Mouse (Mus musculus): ENCODE data around the gene Olfr9.
"Not testable (repeated sequence)": the region's sequence is repeated elsewhere in the genome, so short reads cannot be mapped to it uniquely, and the experiment has no call there.

Gene Olfr9

GRCm38 (mm10) chr10:128989131-128989530, at the start of gene Olfr9:
Gene Olfr9 (plus strand): TSS chr10:128989431.
- DNase-seq (ENCODE audit: low read depth, low spot score): not testable (repeated sequence)

- no peak for DNase-seq (ENCODE audit: low read depth, low spot score)
Observed at GRCm38 (mm10) chr10:128940475-128941061, 48.7 kb upstream of the Olfr9 start.

DNA sequence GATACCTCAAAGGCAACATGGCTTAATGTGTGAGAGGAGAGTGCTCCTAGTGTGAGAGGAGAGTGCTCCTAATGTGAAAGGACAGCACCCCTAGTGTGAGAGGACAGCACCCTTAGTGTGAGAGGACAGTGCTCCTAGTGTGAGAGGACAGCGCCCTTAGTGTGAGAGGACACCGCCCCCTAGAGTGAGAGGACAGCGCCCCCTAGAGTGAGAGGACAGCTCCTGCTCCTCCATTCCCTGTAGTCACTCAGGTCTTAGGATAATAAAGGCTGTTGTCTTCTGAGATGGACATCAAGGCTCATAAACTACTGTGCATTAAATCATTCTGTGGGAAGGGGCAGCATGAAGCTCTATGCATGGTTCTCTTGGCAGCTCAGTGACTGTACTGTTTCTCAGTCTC, 43.6 kb upstream of the Olfr9 start:
- DNase-seq (ENCODE audit: low read depth, low spot score): peak; percentile 23

- DNase-seq (ENCODE audit: low read depth, low spot score): peak; percentile 71
Observed at GRCm38 (mm10) chr10:128947496-128947895, 41.7 kb upstream of the Olfr9 start.

DNA sequence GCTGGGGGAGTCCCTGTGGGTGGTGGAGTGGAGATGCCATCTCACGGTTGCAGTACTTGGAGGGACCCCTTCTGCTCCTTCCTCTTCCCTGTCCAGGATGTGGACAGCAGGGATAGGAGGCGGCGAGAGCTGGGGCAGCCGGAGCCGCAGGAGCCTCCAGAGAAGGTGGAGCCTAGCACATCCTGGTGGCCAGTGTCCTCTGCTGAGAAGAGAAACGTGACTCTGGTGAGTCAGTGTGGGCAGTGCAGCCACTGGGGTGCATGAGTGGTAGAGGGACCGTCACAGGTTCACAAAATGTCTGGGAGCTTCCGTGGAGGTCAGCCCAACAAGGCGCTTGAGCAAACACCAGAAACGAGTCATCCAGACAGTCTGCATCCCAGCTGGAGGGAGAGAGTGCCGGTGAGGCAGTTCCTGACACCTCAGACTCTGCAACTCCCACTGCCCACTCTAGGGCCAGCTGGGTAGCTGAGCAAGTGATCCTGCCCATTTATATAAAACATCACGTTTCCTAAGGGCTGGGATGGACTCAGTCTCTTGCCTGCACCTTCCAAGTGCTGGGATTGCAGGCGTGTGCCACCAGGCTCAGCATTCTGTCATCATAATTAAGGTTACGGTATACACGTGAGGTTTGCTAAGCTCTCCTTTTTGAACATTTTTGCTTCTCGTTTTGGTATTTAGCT, 38.9 kb upstream of the Olfr9 start:
- DNase-seq (ENCODE audit: low read depth, low spot score): no peak

- no peak for DNase-seq (ENCODE audit: low read depth, low spot score)
Observed at GRCm38 (mm10) chr10:128958340-128958739, 30.9 kb upstream of the Olfr9 start.

- DNase-seq (ENCODE audit: low read depth, low spot score): no peak
Observed at GRCm38 (mm10) chr10:128960142-128960541, 29.1 kb upstream of the Olfr9 start.

GRCm38 (mm10) chr10:128960590-128961584, 28.3 kb upstream of the Olfr9 start, which contains the start of gene Mettl7b:
Gene Mettl7b (minus strand): TSS chr10:128960988.
- DNase-seq (ENCODE audit: low read depth, low spot score): no peak

DNA sequence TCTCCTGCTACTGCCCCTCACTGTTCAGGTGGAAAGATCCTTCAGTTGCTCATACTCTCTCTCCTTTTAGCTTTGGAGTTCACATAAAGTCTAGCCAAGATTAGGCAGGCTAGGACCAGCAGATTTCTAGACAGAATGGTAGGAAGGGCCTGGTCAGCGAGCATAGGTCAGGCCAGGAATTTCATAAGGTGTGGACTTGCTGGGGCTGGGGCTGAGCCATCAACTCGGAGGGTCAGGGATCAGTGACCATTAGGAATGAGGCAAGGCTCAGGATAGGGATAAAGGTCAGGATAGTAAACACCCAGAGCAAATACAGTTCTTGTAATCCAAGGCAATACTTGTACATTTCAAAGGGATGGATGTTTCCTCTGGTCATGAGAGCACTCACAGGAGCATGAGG, 24.3 kb upstream of the Olfr9 start:
- DNase-seq (ENCODE audit: low read depth, low spot score): no peak

DNA sequence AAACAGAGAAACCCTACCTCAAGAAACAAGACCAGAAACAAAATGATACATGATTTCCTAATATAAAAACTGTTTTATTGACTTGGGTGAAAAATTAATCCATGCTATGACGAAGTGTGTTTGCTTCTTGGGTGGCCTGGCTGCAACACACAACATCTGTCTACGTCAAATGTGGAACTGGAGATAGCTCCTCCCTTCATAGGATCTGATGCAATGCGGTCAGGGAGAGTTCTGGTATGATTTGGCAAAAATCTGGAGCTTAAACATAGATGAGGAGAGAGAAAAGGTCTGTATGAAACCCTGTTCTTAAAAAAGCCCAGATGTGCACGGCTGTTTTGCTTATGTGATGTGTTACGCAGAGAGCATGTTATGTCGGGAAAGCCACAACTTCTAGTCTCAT, 23.4 kb upstream of the Olfr9 start:
- no peak for DNase-seq (ENCODE audit: low read depth, low spot score)

- no peak for DNase-seq (ENCODE audit: low read depth, low spot score)
Observed at GRCm38 (mm10) chr10:128968341-128968749, 20.9 kb upstream of the Olfr9 start.

DNA sequence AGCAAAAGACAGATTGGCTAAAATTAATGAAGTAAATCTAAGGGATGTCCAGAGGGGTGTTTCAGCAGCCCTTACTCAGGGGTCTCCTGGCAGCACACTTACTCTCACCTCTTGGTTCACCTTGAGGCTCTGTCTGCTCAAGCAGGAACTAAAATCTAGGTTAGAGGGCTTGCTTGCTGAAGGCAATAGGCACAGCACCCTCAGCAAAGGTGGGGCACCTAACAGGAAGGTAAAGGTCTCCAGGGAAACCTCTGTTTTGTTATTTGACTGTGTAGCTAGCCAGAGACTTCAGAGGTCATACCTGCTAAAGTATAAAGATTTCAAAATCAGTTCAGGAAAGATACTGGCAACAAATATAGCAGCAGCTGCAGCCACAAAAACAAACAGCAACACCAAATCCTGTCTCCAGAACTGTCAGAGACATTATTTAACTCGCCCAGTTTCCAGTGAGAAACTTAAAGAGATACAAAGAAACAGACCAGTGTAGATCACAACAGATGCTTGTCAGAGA, 18.4 kb upstream of the Olfr9 start:
- DNase-seq (ENCODE audit: low read depth, low spot score): no peak

- no peak for DNase-seq (ENCODE audit: low read depth, low spot score)
Observed at GRCm38 (mm10) chr10:128972841-128973240, 16.4 kb upstream of the Olfr9 start.

DNA sequence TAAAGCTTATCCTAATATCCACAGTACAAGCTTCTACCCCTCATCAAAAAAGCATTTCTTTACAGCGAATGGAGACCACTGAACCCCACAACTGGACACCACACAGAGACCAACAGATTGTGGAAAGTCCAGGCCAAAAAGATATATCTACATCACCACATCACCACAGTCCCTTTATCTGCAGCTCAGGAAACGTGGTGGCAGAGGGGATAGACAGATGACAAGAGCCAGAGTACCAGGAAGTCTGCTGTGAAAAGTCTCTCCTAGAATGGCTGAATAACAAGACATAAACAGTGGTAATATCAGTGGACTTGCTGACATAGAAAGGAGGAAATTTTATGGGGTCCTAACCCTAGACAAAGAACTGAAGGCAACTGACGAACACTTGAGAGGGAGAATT, 12.8 kb upstream of the Olfr9 start:
- DNase-seq (ENCODE audit: low read depth, low spot score): no peak

DNA sequence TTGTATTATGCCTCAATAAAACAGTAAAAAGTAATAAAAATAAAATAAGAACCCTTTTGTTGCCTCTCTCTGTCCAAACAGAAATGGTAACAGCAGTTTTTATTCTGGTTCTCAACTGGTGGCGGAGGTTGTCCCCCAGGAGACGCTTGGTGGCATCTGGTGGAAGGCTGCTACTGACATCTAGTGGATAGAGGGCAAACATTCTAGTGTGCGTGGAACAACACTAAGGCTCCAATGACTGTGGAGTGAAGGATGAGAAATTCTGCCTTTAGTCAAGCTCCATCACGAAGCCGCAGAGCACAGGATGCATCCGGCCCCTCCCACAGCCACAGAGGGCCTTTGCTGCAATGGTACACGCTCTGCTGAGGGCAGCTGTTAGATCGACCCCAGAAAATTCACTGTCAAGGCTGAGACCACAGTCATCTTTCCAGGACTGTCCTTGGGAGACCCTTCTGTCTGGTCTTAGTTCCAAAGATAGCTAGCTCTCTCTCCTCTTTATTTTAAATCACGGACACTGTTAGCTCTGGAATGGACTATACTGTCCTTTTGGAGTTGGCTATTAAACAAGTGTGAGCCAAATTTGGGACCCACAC, 11.6 kb upstream of the Olfr9 start:
- DNase-seq (ENCODE audit: low read depth, low spot score): peak; percentile 73

DNA sequence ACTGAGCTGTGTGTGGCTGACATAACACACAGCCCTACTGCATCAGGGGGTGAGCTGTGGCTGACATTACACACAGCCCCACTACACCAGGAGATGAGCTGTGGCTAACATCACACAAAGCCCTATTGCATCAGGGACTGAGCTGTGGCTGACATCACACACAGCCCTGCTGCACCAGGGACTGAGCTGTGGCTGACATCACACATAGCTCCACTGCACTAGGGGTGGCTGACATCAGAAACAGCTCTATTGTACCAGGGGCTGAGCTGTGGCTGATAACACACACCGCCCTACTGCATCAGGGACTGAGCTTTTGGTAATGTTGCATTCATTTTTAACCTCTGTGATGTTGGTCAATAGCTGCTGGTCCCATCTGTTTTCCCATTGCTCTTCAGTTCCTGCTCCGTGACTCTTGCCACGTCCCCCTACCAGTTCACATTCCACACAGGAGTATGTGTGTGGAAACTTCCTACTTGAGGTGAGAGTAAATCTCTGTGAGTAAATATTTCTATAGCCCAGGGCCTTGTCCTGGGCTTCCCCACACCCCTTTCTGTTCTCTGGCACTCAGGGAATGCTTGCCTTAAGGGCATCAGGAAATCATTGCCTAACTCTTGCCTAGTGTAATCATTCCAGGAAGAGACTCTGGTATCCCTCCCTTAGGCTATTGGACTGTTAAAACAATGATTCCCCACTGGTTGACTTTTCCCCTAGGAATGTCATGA, 8.4 kb upstream of the Olfr9 start:
- DNase-seq (ENCODE audit: low read depth, low spot score): peak; percentile 46

- DNase-seq (ENCODE audit: low read depth, low spot score): not testable (repeated sequence)
Observed at GRCm38 (mm10) chr10:128990129-128990850, 1.1 kb downstream of the Olfr9 start.

GRCm38 (mm10) chr10:128990994-128991393, 1.8 kb downstream of the Olfr9 start:
- no peak for DNase-seq (ENCODE audit: low read depth, low spot score)

DNA sequence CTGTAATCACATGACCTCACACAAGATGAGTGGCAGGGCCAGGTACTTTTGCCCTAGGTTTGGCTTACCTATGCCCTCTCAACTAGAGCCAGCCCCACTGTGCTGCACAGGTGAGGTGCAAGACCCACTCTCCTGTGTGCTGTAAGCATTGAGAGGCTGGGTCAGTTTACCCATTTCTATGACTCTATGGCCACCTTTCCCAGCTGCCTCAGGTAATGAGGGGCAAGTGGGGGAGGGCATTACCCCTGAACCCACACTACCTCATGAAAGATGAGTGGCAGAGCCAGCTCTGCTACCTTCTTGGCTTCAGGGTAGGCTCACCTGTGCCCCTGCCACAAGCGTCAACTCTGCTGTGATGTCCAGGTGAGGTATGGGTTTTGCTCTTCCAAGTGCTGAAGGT, 6.6 kb downstream of the Olfr9 start:
- DNase-seq (ENCODE audit: low read depth, low spot score): no peak

- no peak for DNase-seq (ENCODE audit: low read depth, low spot score)
Observed at GRCm38 (mm10) chr10:128996523-128997040, 7.4 kb downstream of the Olfr9 start.
